Mouse (Mus musculus) hindbrain, embryonic 13.5 days (tissue): ENCODE results near the gene Dnajb13. TPM values are rescaled to one million over a fixed set of nuclear protein-coding genes. Genes with fewer than 3 reads are reported as not detected.

Experiments used
- ATAC-seq: fragments of 200-750 bp; cut with Nextera tagmentation; 2 replicates; pipeline ENCODE4 v1.8.0; 2017; ENCODE audit warnings: moderate TSS enrichment; ENCODE audit not compliant: low FRiP score
- H3K27ac ChIP-seq: fragments of 300-500 bp; sonication (generic); 2 replicates; pipeline ENCODE4 v1.5.1; 2015; ENCODE audit warnings: inconsistent platforms, mild to moderate bottlenecking, moderate library complexity
- H3K27me3 ChIP-seq: fragments of 300-500 bp; sonication (generic); 2 replicates; pipeline ENCODE4 v1.6.1; 2015; ENCODE audit warnings: mild to moderate bottlenecking, inconsistent platforms
- H3K36me3 ChIP-seq: fragments of 300-500 bp; sonication (generic); 2 replicates; pipeline ENCODE4 v1.6.1; 2015; ENCODE audit warnings: mild to moderate bottlenecking, inconsistent platforms
- H3K4me1 ChIP-seq: fragments of 300-500 bp; sonication (generic); replicated peaks from 2 replicates; pipeline ENCODE4 v1.6.1; 2015; ENCODE audit warnings: inconsistent platforms
- H3K4me2 ChIP-seq: fragments of 300-500 bp; sonication (generic); 2 replicates; pipeline ENCODE4 v1.6.1; 2015; ENCODE audit warnings: inconsistent platforms, mild to moderate bottlenecking, moderate library complexity
- H3K4me3 ChIP-seq: fragments of 300-500 bp; sonication (generic); 2 replicates; pipeline ENCODE4 v1.5.1; 2015; ENCODE audit warnings: mild to moderate bottlenecking, inconsistent platforms
- H3K9ac ChIP-seq: fragments of 300-500 bp; sonication (generic); 2 replicates; pipeline ENCODE4 v1.6.1; 2015; ENCODE audit warnings: mild to moderate bottlenecking, inconsistent platforms
- H3K9me3 ChIP-seq: fragments of 300-500 bp; sonication (generic); 2 replicates; pipeline ENCODE4 v1.6.1; 2016; ENCODE audit warnings: inconsistent platforms
- WGBS: fragments of 180-500 bp; shearing (Covaris S2); methylation state at CpG from one replicate; pipeline ENCODE4 v1.1.7; 2015; 5-methylcytosine and 5-hydroxymethylcytosine counted together
- polyA plus RNA-seq: library from polyadenylated mRNA; unstranded; fragments of >200 nt; fragmentation: Nextera tagmentation; extraction: Ambion mirVana; gene quantifications from 2 replicates; pipeline ENCODE4 v1.2.1, GENCODE M21; 2015

Gene Dnajb13
- polyA plus RNA-seq, 1 experiment from 2014 or later = 8.5 TPM

DNA sequence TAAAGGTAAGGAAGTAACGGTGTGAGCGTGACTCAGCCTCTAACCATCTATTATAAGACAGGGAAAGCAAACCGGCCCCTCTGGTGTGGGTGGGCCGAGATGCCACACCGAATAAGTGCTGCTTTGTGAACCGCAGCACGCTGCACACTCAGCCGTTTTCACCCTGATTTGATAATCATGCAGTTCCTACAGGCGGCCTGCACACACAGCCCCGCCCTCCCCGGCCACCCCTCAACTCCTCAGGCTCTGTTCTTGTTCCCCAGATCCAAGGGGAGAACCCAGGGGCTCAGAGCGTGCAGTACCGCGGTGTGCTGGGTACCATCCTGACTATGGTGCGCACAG is 35.0 kb downstream of the Dnajb13 start:
- 69% methylated on average over 15 of the region's 15 CpGs for WGBS
- Histone ChIP-seq H3K4me2 (no peak overlapping the region), H3K36me3 (no peaks in the 10 kb centered on the region), H3K9me3 (no peaks in the 10 kb centered on the region), H3K4me1 (peaks cover 9% of the 10 kb centered on the region; the same call in 1 of the 2 replicates), H3K27ac (no peak overlapping the region), H3K4me3 (no peak overlapping the region), H3K9ac (no peak overlapping the region), H3K27me3 (no peaks in the 10 kb centered on the region)
- ATAC-seq = no peak

DNA sequence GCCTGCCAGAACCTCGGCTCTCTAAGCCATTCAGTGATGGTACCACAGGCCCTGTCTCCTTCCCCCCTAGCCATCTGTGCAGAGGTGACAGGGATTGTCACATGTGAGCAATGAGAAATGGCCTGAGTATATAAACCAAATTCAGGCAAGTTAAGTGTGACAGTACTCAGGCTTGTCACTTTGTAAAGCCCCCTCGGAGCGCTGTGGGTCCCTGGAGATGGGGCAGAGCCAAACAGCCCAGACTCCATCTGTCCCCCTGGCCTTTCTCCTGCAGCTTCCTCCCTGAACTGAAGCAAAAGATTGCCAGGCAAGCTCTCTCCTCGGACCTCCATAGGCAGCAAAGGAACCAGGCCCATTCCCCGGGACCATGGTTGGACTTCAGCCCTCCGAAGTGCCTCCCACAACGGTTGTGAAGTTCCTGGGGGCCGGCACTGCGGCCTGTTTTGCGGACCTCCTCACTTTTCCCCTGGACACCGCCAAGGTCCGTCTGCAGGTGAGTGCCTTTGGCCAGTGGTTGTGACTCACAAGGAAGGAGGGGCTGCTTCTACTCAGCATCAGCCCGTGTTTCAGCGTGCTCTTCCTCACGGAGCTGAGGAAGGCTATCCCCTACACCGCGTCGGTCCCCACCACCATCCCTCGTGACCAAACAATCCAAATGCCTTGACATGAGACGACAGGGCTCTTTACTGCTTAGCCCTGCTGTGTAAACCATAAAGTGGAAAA is 35.5 kb downstream of the Dnajb13 start:
- Histone ChIP-seq H3K4me3 (no peak overlapping the region), H3K9ac (0 out of 2 replicates have a peak overlapping the region, but pooled peaks have one; percentile 19), H3K4me2 (no peak overlapping the region), H3K4me1 (peaks cover 9% of the 10 kb centered on the region; the same call in 1 of the 2 replicates), H3K36me3 (no peaks in the 10 kb centered on the region), H3K27ac (no peak overlapping the region; the same call in 1 of the 2 replicates), H3K9me3 (no peaks in the 10 kb centered on the region), H3K27me3 (no peaks in the 10 kb centered on the region)
- ATAC-seq = no peak
- WGBS = 83% methylated on average over 20 of the region's 20 CpGs

DNA sequence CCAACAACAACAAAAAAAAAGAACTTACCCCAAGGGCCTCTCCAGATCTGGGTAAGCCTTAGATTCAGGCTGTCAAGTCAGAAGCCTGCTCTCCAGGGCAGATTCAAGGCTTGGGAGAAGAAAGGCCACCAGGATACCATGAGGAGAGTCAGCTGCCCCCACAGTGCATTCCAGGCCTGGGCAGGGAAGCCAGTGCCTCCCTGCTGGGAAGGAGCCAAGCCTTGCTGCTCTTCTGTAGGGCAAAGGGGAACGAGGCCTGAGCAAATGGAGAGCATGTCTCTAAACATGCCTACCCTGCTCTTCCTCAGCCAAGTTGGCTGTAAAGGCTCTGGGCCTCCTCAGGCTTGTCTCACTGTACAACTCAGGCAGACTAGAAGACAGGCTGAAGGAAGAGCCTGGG is 40.1 kb downstream of the Dnajb13 start:
- Histone ChIP-seq H3K36me3 (peaks cover 12% of the 10 kb centered on the region), H3K4me3 (no peak overlapping the region), H3K27me3 (no peaks in the 10 kb centered on the region), H3K9me3 (no peaks in the 10 kb centered on the region), H3K4me1 (peaks cover 6% of the 10 kb centered on the region; the same call in 1 of the 2 replicates), H3K4me2 (no peak overlapping the region), H3K9ac (no peak overlapping the region), H3K27ac (no peak overlapping the region)
- 55% methylated on average over 1 of the region's 1 CpGs for WGBS
- ATAC-seq = no peak

DNA sequence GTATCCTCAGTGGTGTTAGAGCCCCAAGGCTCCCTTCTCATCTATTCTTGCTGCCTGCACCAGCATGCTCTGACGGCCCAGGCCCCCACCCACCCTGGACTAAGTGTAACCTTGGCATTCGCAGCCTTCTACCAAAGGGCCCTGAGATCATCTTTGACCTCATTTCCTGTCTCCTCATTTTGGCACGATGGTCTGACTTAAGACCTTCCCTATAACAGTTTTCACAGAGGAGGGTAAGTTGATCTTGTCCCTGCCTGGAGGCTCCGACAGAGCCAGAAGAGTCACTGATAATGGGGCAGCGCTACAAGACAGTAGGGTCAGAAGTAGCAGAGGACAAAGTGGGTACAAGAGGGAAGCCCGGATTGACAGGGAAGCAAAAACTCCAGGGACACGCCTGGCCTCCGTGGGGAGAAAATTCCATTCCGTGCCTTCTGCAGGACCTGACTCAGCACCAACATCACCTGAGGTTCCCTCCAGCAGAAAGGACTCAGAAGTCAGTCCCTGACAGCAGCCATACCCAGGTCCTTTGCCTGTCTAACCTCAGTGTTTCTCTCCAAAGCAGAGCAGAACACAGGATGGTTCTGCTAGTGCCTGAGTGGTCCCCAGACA is 40.8 kb downstream of the Dnajb13 start:
- Histone ChIP-seq H3K4me3 (no peak overlapping the region), H3K9me3 (no peaks in the 10 kb centered on the region), H3K27me3 (no peaks in the 10 kb centered on the region), H3K27ac (no peak overlapping the region), H3K4me2 (no peak overlapping the region), H3K36me3 (peaks cover 19% of the 10 kb centered on the region), H3K9ac (no peak overlapping the region), H3K4me1 (no peaks in the 10 kb centered on the region)
- 90% methylated on average over 9 of the region's 9 CpGs for WGBS
- ATAC-seq = no peak

DNA sequence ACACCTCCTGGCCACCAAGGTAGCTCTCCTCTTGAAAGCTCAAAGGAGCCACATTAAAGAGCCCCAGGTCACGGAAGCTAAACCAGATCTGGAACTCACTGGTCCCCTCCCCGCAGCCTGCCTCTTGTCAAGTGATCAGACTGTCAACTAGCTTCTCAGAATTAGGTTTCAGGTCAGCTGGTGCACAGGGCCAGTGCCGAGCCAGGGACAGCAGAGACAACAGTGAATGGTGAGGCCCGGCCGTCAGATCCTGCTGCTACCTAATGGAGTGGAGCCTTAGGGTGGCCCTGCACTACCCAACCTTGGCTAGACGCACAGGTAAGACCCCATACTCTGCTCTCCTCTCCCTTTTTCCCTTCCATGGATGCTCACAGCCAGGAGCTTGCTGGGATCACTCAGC is 42.0 kb downstream of the Dnajb13 start, which contains the start of gene Ucp3:
TSS of gene Ucp3 (plus strand) at position 214 of the 400 bp plus-strand sequence.
- Histone ChIP-seq H3K4me1 (no peaks in the 10 kb centered on the region), H3K9ac (no peak within 1 kb of the TSS), H3K4me2 (no peak within 1 kb of the TSS), H3K27me3 (no peaks in the 10 kb centered on the region), H3K9me3 (no peaks in the 10 kb centered on the region), H3K36me3 (peaks cover 28% of the 10 kb centered on the region), H3K4me3 (no peak within 1 kb of the TSS), H3K27ac (no peak within 1 kb of the TSS)
- no peak for ATAC-seq
- 92% methylated on average over 6 of the region's 6 CpGs for WGBS

DNA sequence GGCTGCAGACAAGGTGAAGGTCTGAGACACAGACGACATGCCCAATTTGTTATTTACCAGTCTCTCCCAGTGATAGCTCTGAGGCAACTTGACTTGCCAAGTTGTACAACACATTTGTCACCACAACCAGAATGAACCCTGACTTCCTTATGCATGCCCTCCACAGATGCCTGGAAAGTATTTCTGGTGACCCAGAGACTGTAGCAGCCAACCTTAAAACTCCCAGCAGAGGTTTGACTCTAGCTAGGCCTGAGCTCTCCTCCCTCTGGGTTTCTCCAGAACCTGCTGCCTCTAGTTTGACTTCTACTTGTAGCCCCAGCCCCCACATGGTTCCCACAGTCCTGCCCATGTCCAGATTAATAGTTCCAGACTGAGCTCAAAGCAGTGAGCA is 43.4 kb downstream of the Dnajb13 start:
- Histone ChIP-seq H3K27me3 (no peaks in the 10 kb centered on the region), H3K4me3 (no peak overlapping the region), H3K27ac (no peak overlapping the region), H3K9me3 (no peaks in the 10 kb centered on the region), H3K9ac (no peak overlapping the region), H3K4me2 (no peak overlapping the region), H3K4me1 (no peaks in the 10 kb centered on the region), H3K36me3 (peaks cover 39% of the 10 kb centered on the region)
- 95% methylated on average over 1 of the region's 1 CpGs for WGBS
- ATAC-seq = no peak

DNA sequence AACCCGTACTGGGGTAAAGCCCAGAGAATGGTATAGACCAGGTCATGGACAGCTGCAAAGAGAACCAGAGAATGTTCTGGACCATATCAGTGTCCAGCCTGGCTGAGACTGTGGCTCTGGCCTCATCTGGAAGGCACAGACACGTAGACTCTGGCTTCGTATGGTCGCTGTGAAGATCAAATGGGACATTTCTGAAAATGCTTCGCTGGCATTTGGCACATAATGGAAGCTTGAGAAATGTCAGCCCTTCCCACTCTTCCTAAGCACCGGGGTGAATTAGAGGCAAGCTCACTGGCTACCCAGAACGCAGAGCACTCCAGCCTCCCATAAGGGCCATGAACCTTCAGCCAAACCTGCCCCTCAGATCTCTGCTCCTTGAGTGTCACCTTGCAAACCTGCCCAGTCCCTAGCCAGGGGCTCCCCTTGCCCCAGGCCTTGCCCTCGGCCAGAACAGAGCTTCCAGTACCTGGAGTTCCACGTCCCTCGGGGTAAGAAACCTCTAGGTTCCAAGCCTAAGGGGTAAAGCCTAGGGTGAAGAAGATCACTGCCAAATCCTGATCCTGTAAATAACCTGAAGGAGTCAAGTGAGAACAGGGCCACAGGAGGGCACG is 43.9 kb downstream of the Dnajb13 start:
- Histone ChIP-seq H3K9me3 (no peaks in the 10 kb centered on the region), H3K27me3 (no peaks in the 10 kb centered on the region), H3K4me1 (no peaks in the 10 kb centered on the region), H3K27ac (no peak overlapping the region), H3K9ac (no peak overlapping the region), H3K4me2 (no peak overlapping the region), H3K4me3 (no peak overlapping the region), H3K36me3 (peaks cover 44% of the 10 kb centered on the region)
- no peak for ATAC-seq
- 92% methylated on average over 11 of the region's 11 CpGs for WGBS

DNA sequence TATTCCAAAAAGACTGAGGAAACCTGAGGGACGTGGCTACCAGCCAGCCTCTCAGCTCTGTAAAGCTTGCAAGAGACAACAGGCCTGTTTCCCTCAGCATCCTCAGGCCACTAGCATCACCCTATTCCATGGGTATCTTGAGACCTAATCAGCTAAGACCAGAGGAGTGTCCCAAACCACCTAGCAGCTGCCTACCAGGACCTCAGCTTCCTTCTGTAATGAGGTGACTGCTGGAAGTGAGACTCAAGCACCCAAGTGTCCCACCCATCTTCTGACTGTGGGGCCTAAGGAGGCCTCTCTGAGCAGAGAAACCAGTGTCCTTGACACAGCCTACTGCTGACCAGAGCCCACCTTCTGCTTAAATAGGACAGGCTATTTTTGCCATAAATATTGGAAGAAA is 45.3 kb downstream of the Dnajb13 start:
- Histone ChIP-seq H3K27ac (no peak overlapping the region), H3K4me2 (no peak overlapping the region), H3K36me3 (peaks cover 58% of the 10 kb centered on the region), H3K9ac (no peak overlapping the region), H3K4me3 (no peak overlapping the region), H3K9me3 (no peaks in the 10 kb centered on the region), H3K4me1 (peaks cover 9% of the 10 kb centered on the region; the same call in 1 of the 2 replicates), H3K27me3 (no peaks in the 10 kb centered on the region)
- no peak for ATAC-seq
- WGBS = 96% methylated on average over 1 of the region's 1 CpGs

DNA sequence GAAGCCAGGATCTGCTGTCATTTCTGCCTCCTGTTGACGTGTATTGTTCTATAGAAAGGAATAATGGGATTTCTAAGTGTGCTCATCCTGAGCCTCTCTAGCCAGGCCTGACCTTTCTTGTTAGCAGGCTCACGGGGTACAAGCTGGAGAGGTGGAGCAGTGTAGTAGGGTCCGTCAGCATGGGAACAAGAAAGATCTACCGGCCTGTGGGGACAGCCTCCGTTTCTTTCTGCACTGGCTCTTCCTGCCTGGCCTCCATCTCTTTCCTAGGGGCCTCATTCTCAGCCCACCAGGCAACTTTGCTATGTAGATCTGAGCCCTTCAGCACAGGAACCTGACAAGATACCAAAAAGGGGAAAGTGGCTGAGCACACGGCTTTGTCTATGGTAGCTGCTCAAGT is 46.0 kb downstream of the Dnajb13 start:
- no peaks in the 10 kb centered on the region for H3K27me3 ChIP-seq
- no peak overlapping the region for H3K27ac ChIP-seq
- no peak for ATAC-seq
- H3K4me1 ChIP-seq = peaks cover 9% of the 10 kb centered on the region; the same call in 1 of the 2 replicates
- no peaks in the 10 kb centered on the region for H3K9me3 ChIP-seq
- H3K36me3 ChIP-seq = peaks cover 65% of the 10 kb centered on the region
- H3K4me3 ChIP-seq = no peak overlapping the region
- 91% methylated on average over 6 of the region's 6 CpGs for WGBS
- H3K4me2 ChIP-seq = no peak overlapping the region
- H3K9ac ChIP-seq = no peak overlapping the region

DNA sequence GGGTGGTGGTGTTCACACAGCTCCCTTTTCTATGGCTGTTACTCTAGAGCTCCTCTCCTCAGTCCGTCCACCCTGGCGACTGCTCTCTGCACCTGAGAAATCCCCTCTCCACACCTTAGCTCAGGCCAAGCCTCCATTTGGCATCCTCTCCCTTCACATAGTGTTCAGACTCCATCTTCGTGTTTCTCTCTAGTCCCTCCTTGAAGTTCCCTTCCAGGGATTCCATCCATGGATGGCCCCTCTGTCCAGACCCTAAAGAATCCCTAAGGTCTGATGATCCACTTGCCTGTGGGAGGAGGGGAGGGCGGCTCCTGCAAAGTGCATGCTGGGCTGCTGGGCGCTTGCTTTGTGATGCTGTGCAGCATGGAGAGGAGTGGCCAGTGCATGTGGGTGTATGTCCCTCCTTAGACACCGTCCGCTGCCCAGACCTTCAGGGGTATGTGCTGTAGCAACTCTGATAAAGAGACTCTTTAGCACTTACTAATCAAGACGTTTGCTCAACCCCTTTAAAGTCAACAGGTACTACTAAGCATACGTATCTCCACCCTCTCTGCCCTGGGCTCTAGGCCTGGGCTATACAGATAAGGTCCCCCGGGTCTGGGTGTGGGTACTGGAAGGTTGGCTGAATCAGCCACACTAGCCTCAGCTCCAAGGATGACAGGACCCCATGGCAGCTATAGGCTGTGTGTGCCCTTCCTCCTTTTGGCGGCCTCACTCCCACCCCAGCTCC is 47.8 kb downstream of the Dnajb13 start:
- Histone ChIP-seq H3K4me2 (no peak overlapping the region), H3K27me3 (no peaks in the 10 kb centered on the region), H3K4me3 (no peak overlapping the region), H3K9me3 (no peaks in the 10 kb centered on the region), H3K4me1 (peaks cover 9% of the 10 kb centered on the region; the same call in 1 of the 2 replicates), H3K36me3 (peaks cover 80% of the 10 kb centered on the region), H3K27ac (no peak overlapping the region), H3K9ac (no peak overlapping the region)
- no peak for ATAC-seq
- WGBS = 89% methylated on average over 11 of the region's 11 CpGs

DNA sequence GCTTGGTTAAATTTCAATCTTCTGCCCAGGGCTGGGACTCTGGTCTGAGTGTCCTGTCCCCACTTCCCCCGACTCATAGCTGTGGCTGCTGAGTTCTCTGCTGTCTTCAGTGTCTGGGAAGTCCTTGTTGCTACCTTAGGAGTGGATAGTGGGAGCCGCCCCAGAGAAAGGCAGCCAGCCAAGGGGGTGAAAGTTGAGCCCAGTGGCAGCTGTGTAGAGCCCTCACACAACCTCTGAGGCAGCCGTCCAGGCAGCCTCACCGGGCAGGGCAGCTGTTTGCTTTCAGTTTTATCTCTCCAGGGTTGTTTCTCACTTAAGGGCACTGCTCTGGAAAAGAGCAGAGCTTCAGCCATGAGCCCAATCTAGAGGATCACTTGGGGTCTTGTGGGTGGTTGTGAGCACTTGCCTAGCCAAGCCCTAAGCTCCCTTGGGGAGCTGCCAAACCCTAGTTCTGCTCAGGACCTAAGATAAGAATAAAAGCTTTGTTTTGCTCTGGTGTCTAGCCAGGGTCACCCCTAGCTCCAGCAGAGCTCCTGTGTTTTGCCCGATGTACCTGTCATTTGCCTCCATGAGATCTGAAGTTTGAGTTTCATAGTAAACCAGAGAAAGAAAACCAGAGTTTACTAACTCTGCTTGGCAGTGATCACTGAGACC is 49.0 kb downstream of the Dnajb13 start:
- ATAC-seq = no peak
- Histone ChIP-seq H3K4me3 (no peak overlapping the region), H3K27ac (peak overlapping the region; percentile 19), H3K4me1 (peaks cover 9% of the 10 kb centered on the region; the same call in 1 of the 2 replicates), H3K36me3 (peaks cover 89% of the 10 kb centered on the region), H3K9ac (no peak overlapping the region), H3K4me2 (no peak overlapping the region), H3K27me3 (no peaks in the 10 kb centered on the region), H3K9me3 (no peaks in the 10 kb centered on the region)
- WGBS = 82% methylated on average over 5 of the region's 5 CpGs

DNA sequence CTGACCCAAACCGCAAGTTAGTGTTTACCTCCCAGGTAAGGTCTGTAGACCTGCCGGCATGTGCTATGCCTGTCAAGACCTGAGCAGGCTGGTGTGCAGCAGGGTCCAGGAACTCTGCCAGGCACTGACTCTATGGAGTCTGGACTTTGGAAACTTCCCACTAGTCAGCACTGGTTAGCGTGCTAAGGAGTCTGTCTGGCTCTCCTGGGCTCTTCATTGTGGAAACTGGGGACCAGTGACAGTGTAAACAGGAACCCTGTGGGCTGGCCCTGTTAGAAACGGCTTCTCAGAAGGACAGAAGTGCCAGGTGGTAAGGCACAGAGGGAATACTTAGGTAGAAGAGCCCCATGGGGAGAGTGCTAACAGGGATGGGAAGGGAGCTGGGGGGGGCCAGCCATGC is 49.5 kb downstream of the Dnajb13 start:
- no peak overlapping the region for H3K9ac ChIP-seq
- no peaks in the 10 kb centered on the region for H3K27me3 ChIP-seq
- no peak overlapping the region for H3K4me2 ChIP-seq
- H3K9me3 ChIP-seq = no peaks in the 10 kb centered on the region
- H3K4me1 ChIP-seq = peaks cover 9% of the 10 kb centered on the region; the same call in 1 of the 2 replicates
- peak overlapping the region; percentile 19; the same call in 1 of the 2 replicates for H3K27ac ChIP-seq
- ATAC-seq = no peak
- WGBS = 81% methylated on average over 4 of the region's 4 CpGs
- H3K4me3 ChIP-seq = no peak overlapping the region
- peaks cover 89% of the 10 kb centered on the region for H3K36me3 ChIP-seq
